Mouse (Mus musculus) heart, postnatal 14 days (tissue): Measurements from ENCODE around the gene Gm10577. TPM values are rescaled to one million over a fixed set of nuclear protein-coding genes. Genes with fewer than 3 reads are reported as not detected.
A peak's percentile ranks its signal among the peaks of the same experiment; 100 is the strongest.

Experiments
- DNase-seq, 2 experiments: peaks; one replicate each; pipeline ENCODE4 v3.0.0; 2021 to 2022
- intact Hi-C: fragments of 180-260 bp; cut with DNase I; formaldehyde crosslinking; loops from one replicate; pipeline ENCODE4 v1.15.1; 2025
- long read RNA-seq, 2 experiments: library from polyadenylated mRNA; stranded (forward); transcript quantifications; one replicate each; pipeline ENCODE4 v2.0.0; 2021
- total RNA-seq, 2 experiments: library from RNA; stranded (reverse); gene quantifications; 2 replicates each; pipeline ENCODE4 v1.2.3; 2021

Gene Gm10577
- not detected for total RNA-seq
- long read RNA-seq, experiment 1: 0 reads
- long read RNA-seq, experiment 2: 0 reads

- intact Hi-C loops: no loop called here
- DNase-seq: no peak
Measured at GRCm38 (mm10) chr4:101020596-101020995, at the start of gene Gm10577. Gm10577 (minus strand) TSS chr4:101020696.

GRCm38 (mm10) chr4:101069154-101069971 is 48.9 kb upstream of the Gm10577 start:
- intact Hi-C loops: no loop called here

GRCm38 (mm10) chr4:101068786-101069153 is 48.3 kb upstream of the Gm10577 start, which contains the start of gene Raver2:
Raver2 (plus strand) TSS chr4:101068983.
- intact Hi-C loops: no loop called here
- peak; percentile 66 to 67 for DNase-seq

More at GRCm38 (mm10) chr4:101069154-101069971, 48.9 kb upstream of the Gm10577 start:
- peak; percentile 15 to 38 for DNase-seq

- DNase-seq: no peak
- intact Hi-C loops: no loop called here
Measured at GRCm38 (mm10) chr4:101066401-101066800, 45.9 kb upstream of the Gm10577 start.

- DNase-seq: peak in 1 of 2 experiments; percentile 8
- intact Hi-C loops: no loop called here
Measured at GRCm38 (mm10) chr4:101062146-101062545, 41.6 kb upstream of the Gm10577 start.

- intact Hi-C loops: no loop called here
- DNase-seq: peak; percentile 23 to 33
Measured at GRCm38 (mm10) chr4:101046576-101046975, 26.1 kb upstream of the Gm10577 start.

GRCm38 (mm10) chr4:101044149-101044548 is 23.7 kb upstream of the Gm10577 start:
- no peak for DNase-seq
- intact Hi-C loops: no loop called here

- intact Hi-C loops: no loop called here
- peak; percentile 46 to 61 for DNase-seq
Measured at GRCm38 (mm10) chr4:101043691-101044090, 23.2 kb upstream of the Gm10577 start.

GRCm38 (mm10) chr4:101037156-101037555 is 16.7 kb upstream of the Gm10577 start:
- no peak for DNase-seq
- intact Hi-C loops: no loop called here

- intact Hi-C loops: no loop called here
- no peak for DNase-seq
Measured at GRCm38 (mm10) chr4:101035131-101035530, 14.6 kb upstream of the Gm10577 start.

GRCm38 (mm10) chr4:101033047-101033446 is 12.6 kb upstream of the Gm10577 start:
- intact Hi-C loops: no loop called here
- DNase-seq: no peak

GRCm38 (mm10) chr4:101027852-101028411 is 7.4 kb upstream of the Gm10577 start:
- intact Hi-C loops: no loop called here
- DNase-seq: no peak

GRCm38 (mm10) chr4:101026995-101027394 is 6.5 kb upstream of the Gm10577 start:
- intact Hi-C loops: no loop called here
- no peak for DNase-seq

- DNase-seq: no peak
- intact Hi-C loops: no loop called here
Measured at GRCm38 (mm10) chr4:101026566-101026965, 6.1 kb upstream of the Gm10577 start.

GRCm38 (mm10) chr4:101017806-101018205 is 2.7 kb downstream of the Gm10577 start:
- intact Hi-C loops: no loop called here
- no peak for DNase-seq

- intact Hi-C loops: no loop called here
- DNase-seq: no peak
Measured at GRCm38 (mm10) chr4:101009092-101009491, 11.4 kb downstream of the Gm10577 start.

GRCm38 (mm10) chr4:101008362-101008769 is 12.1 kb downstream of the Gm10577 start:
- DNase-seq: no peak
- intact Hi-C loops: no loop called here

GRCm38 (mm10) chr4:101002961-101003360 is 17.5 kb downstream of the Gm10577 start:
- no peak for DNase-seq
- intact Hi-C loops: no loop called here

GRCm38 (mm10) chr4:101001073-101001472 is 19.4 kb downstream of the Gm10577 start:
- intact Hi-C loops: no loop called here
- DNase-seq: no peak

GRCm38 (mm10) chr4:101000622-101001021 is 19.9 kb downstream of the Gm10577 start:
- DNase-seq: no peak
- intact Hi-C loops: no loop called here

- intact Hi-C loops: loop anchor here (1.0 to 5.0 kb wide), 2 partner anchors 147 to 368 kb away; no protein-coding TSS in a partner anchor
- DNase-seq: no peak
Measured at GRCm38 (mm10) chr4:100998906-100999305, 21.6 kb downstream of the Gm10577 start.

GRCm38 (mm10) chr4:100998145-100998544 is 22.4 kb downstream of the Gm10577 start:
- intact Hi-C loops: loop anchor here (1.0 to 5.0 kb wide), 2 partner anchors 148 to 369 kb away; no protein-coding TSS in a partner anchor
- peak; percentile 52 to 67 for DNase-seq
